Mouse (Mus musculus) large intestine, adult 2 months (tissue): ENCODE results near the gene Rasa4. TPM values are rescaled to one million over a fixed set of nuclear protein-coding genes. Genes with fewer than 3 reads are reported as not detected.

Experiments
- DNase-seq: peaks from one replicate; pipeline ENCODE4 v3.0.0-alpha.2; 2012; ENCODE audit warnings: low read depth, low spot score
- WGBS: fragments of 180-500 bp; shearing (Covaris S2); methylation state at CpG from one replicate; pipeline ENCODE4 v1.1.7; 2018; 5-methylcytosine and 5-hydroxymethylcytosine counted together
- polyA plus RNA-seq: library from polyadenylated mRNA; depleted of rRNA; stranded (reverse); fragments of >200 nt; gene quantifications from 2 replicates; pipeline ENCODE4 v1.2.3, GENCODE M21; 2012

Gene Rasa4
- polyA plus RNA-seq, 1 experiment, result 30.9 TPM

DNA sequence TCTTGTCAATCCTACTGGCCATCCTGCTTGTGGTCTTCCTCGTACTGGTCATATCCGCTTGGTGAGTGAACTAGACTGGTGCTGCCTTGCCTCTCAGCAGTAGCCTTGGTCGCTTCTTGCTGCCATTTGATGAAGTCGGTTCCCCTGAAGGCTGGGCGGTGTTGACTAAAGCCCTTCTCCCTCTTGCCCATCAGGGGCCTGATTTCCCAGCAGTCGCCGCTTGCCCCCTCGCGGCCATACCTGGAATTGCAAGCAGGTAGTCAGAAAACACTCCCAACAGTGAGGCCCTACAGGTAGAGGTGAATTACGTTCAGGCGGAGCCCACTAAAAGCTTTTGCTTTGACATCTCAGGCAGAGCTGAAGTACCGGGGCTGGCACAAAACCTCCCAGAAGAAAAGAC lies 22.1 kb upstream of the Rasa4 start:
- DNase-seq, result no peak
- 16% methylated on average over 12 of the region's 12 CpGs for WGBS

- DNase-seq, result no peak
- 89% methylated on average over 10 of the region's 10 CpGs for WGBS
Measured at GRCm38 (mm10) chr5:136063920-136064319, 19.8 kb upstream of the Rasa4 start.

DNA sequence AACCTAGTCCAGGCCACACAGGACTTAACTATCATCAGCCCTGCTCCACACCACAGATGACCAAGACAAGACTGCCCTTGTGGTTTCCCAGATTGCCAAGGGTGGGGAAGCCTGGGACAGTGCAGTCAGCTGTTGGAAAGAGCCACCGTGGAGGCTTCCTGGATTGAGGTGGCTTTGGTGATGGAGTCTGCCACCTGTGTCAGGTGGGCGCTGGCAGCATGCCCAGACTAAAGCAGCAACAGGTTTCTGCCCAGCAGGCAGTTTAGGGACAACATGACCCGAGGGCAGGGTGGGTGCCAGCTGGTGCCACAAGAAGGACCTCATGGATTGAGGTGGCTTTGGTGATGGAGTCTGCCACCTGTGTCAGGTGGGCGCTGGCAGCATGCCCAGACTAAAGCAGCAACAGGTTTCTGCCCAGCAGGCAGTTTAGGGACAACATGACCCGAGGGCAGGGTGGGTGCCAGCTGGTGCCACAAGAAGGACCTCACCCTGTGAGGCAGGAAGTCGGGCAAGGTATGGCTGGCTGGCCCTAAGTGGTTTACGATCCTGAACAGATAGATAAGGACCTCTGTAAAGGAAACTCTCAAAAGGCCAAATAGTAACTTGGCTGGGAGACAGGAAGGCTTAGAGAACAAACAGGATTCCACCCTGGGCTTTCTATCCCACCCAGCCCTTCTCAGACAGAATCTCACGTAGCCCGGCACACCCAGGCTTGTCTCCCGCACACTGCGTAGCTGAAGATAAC lies 17.1 kb upstream of the Rasa4 start:
- peak; percentile 84 for DNase-seq
- WGBS, result 19% methylated on average over 11 of the region's 11 CpGs

GRCm38 (mm10) chr5:136069411-136069810 lies 14.3 kb upstream of the Rasa4 start:
- 61% methylated on average over 2 of the region's 2 CpGs for WGBS
- no peak for DNase-seq

GRCm38 (mm10) chr5:136073051-136073450 lies 10.7 kb upstream of the Rasa4 start:
- no peak for DNase-seq
- 55% methylated on average over 6 of the region's 6 CpGs for WGBS

DNA sequence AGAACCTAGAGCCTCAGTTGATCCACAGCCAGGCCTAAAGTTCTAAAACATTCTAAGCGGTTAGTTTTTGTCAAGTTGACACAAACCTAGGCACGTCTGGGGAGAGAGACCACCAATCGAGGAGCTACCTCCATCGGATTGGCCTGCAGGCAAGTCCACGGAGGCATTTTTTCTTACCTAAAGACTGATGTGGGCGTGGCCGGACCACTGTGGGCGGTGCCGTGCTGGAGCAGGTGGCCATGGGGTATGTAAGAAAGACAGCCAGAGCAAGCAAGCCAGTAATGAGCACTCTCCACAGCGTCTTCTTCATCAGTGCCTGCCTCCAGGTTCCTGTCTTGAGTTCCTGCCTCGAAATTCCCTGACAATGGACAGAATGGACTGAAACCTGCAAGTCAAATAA lies 10.2 kb upstream of the Rasa4 start:
- 50% methylated on average over 11 of the region's 11 CpGs for WGBS
- DNase-seq, result no peak

DNA sequence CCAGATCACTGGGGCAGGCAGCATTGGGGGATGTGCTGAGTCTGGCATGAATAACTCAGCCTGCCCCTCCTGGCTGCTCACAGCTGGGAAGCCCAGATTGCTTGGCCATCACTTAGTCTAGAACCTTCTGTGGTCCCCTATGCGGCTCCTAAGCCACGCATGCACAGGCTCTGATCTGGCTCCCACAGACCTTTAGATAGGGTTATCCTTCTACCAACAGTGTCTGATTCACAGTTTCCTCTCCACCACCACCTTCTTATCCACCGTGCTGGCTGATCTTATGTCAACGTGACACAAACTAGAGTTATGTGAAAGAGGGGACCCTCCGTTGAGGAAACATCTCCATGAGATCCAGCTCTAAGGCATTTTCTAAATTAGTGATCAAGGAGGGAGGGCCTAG lies 8.6 kb upstream of the Rasa4 start:
- WGBS, result 97% methylated on average over 5 of the region's 5 CpGs
- DNase-seq, result no peak

GRCm38 (mm10) chr5:136076284-136076683 lies 7.4 kb upstream of the Rasa4 start:
- 8% methylated on average over 7 of the region's 7 CpGs for WGBS
- no peak for DNase-seq

DNA sequence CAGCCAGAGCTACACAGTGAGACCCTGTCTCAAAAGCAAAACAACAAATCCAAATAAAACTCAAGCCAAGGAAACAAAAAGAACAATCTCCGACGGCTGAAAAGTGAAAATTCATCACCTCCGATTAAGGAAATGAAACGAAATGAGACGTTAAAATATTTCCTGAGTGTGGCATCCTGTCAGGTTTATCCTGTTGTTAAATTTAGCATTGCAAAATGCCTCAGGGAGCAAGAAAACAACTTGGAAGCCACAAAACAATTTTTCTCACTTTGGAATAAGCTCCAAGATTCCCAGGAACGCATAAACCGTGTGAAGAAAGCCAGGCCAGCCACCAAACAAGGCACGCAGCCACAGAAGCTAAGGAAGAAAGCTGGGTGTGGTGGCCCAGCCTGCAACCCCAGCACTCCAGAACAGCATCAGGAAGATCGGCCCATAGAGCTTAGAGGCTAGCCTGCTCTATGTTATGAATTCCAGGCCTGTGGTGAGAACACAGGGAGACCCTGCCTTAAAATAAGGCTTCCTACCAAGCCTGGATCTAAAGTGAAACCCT lies 6.6 kb upstream of the Rasa4 start:
- no peak for DNase-seq
- WGBS, result 63% methylated on average over 9 of the region's 9 CpGs

GRCm38 (mm10) chr5:136078136-136078535 lies 5.6 kb upstream of the Rasa4 start:
- WGBS, result 94% methylated on average over 5 of the region's 5 CpGs

DNA sequence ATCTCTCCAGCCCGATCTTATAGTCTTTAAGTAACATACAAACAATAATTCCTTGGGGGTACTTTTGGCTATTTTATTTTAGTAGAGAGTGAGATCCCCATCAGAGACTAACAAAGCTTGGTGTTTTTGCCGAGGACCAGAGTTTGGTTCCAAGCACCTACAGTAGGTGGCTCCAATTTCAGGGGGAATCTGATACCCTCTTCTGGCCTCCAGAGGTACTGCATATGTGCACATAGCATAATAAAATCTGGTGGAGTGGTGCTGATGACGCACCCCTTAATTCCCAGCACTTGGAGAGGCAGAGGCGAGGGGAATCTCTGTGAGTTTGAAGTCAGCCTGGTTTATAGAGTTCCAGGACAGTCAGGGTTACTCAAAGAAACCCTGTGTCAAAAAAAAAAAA lies 1.4 kb upstream of the Rasa4 start:
- no peak for DNase-seq
- 84% methylated on average over 4 of the region's 4 CpGs for WGBS

More at GRCm38 (mm10) chr5:136078136-136078535, 5.6 kb upstream of the Rasa4 start:
- DNase-seq, result no peak

DNA sequence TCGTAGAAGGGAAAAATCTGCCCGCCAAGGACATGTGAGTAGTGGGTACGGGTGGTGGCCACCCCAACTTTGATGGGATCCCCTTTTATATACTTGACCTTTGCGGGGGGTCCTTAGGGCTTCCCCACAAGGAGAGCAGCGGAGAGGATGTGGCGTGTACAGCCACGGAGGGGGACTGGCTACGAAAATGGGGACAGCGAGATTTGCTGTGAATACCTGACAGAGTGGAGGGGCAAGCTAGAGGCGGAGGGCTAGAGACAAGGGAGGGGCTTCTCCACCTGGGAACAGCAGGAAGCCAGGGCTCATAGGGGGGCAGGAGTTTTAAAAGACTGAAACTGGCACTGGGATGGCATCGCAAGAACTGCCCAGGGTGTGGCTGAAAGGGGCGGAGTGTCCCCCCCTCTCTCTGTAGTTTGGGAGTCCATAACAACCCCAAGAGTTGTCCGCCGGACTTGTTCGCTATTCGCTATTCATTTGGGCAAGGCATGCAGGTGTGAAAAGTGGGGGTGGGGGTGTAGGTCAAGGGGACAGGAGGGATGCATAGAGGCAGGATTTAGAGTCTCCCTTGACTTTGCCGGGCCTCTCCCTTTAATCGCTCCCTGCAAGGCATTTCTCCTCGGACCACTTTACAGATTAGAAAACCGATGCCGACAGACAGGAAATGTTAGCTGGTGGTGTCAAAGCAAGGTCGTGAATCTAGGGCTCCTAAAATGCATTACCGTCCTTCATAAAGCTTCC lies 597 bp downstream of the Rasa4 start:
- DNase-seq, result no peak
- WGBS, result 3% methylated on average over 23 of the region's 23 CpGs

DNA sequence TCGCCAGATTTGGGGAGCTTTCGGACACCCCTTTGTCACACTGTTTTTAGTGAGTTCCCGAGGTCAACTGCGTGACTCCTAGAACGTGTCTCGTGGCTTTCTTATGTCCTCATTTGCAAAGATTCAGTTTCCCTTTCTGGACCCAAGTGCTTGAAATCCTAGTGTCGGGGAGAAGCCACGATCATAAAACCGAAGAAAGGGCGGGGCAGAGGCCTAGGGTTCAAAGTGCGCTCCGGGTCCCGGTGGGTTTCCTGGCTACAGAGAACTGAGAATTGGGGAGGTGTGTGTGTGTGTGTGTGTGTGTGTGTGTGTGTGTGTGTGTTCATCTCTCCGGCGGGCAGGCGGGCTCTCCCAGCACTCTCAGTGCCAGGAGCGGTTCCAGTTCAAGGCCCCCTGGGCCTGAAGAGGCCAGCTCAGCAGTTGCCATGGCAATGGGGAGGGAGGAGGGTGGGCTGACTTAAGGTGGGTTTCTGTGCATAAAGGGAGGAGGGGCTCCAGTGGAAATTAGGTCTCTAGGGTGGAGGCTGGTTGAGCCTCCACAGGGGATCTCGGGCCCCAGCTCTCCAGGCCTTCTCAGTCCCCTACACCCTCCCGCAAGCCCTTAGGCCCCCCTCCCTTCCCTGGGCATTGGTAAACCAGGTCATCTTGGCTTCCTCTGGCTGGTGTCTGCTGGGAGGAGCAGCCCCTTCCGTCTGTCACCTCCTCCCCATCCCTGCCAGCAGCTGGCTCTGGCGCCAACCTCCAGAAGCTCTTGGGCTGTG lies 1.4 kb downstream of the Rasa4 start:
- 21% methylated on average over 21 of the region's 21 CpGs for WGBS
- DNase-seq, result no peak

DNA sequence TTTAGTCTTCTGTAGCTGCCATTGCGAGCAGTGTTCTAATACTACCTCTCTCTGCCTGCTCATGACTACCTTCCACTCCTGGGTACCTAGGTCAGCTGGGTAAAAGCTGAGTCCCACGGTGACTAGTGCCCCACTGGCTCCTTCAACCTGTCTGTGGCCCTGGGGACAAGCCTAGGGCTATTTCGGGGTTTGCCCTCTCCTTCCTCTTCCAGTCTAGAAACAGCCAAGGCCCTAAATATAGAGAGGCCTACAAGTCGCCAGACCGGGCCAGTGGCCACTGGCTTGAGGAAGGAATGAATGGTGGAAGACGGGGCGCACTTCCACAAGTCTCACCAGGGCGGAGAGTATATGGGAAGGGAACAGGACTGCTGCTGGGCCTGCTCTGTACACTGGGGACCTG lies 2.6 kb downstream of the Rasa4 start:
- 88% methylated on average over 8 of the region's 8 CpGs for WGBS
- DNase-seq, result no peak

GRCm38 (mm10) chr5:136088821-136089575 lies 5.3 kb downstream of the Rasa4 start:
- DNase-seq, result no peak
- WGBS, result 42% methylated on average over 14 of the region's 14 CpGs

DNA sequence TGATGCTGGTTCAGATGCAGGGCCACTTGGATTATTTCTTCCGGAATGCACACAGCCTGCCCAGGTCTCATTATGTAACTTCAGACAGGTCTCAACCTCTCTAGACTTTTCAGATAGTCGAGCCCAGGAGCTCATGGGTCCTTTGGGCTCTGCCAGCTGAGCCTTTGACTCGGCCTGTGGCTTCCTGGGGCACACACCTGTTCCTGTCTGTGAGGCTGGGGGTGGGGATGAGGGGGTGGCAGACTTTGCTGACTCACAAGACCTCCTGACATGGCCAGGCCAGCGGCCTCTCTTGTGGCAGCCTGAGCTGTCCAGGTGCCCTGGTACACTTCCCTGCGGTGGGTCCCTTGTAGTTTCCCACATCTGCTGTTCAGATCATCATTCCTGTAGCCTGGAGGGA lies 8.2 kb downstream of the Rasa4 start:
- DNase-seq, result no peak
- 79% methylated on average over 5 of the region's 5 CpGs for WGBS

DNA sequence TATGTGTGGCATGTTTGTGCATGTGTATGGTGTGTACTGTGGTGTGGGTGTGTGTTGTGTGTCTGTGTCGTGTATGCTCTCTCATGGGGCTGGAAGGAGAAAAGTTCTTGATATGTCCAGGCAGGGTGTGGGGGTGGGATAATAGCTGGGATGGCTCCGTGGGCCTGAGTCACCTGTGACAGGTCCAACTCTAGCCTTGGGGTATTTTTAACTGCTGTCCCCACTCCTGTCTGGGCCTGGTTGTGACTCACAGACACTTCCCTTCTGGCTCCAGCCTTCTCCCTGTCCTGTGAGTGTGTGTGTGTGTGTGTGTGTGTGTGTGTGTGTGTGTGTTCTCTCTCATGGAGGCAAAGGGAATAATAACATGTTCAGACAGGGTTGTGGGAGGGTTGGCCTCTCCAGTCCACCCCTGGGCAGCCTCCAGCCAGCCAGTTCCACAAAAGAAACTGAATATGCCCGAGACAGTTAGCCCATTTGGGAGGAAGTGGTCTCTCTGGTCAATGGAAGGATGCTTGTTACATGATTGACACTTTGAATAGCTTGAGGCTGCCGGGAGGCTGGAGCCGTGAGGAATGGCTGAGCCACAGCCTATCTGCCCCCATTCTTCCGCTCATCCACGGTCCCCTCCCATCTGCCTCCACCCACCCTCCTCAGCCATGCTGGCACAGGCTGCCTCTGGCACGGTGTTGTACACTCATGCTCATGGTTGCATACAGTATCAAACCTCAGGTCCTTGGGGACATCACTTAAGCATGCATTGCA lies 10.7 kb downstream of the Rasa4 start:
- 76% methylated on average over 8 of the region's 8 CpGs for WGBS
- DNase-seq, result no peak

DNA sequence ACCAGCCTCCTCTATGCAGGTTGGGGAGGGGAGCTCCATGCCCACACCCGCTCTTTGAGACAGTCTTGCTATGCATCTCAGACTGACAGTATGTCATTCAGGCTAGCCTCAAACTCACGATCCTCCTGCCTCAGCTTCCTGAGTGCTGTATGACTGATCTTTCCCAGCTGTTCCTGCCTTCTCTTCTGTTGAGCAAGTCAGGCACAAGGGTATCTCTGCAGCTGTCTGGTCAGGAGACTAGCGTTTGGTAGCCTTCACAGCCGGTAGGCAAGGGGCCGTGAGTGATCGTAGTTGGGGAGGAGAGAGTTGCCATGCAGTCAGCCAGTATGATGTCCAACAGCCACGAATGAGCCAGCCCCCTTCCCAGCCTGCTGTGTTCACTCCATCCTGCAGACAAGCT lies 11.4 kb downstream of the Rasa4 start:
- DNase-seq, result no peak
- WGBS, result 81% methylated on average over 7 of the region's 7 CpGs

DNA sequence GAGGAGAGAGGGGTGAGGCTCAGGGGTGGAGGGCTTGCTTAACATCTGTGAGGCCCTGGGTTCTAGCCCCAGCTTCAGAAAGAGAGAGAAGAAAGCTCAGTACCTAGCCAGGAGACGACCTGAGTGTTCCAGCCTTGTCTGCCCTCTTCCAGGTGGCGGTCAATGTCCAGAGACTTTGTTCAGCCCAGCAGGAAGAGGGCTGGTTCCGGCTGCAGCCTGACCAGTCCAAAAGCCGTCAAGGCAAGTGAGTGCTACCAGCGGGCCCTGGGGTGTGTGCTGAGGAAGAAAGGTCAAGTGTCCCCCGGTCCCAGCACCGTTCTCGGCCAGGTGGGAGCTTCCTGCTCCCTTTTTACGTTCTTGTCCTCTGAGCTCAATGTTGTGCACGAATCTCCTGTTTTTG lies 14.8 kb downstream of the Rasa4 start:
- 90% methylated on average over 10 of the region's 10 CpGs for WGBS
- DNase-seq, result no peak
